Mouse (Mus musculus) gastrocnemius, postnatal 36 days (tissue): ENCODE results near the gene Vdr. TPM values are rescaled to one million over a fixed set of nuclear protein-coding genes. Genes with fewer than 3 reads are reported as not detected.

Experiments
- DNase-seq, 2 experiments: peaks; one replicate each; pipeline ENCODE4 v3.0.0; 2022
- intact Hi-C: fragments of 180-260 bp; cut with DNase I; formaldehyde crosslinking; loops from one replicate; pipeline ENCODE4 v1.15.1; 2025
- total RNA-seq, 2 experiments: library from RNA; stranded (reverse); gene quantifications; 2 replicates each; pipeline ENCODE4 v1.2.3; 2021

Vdr gene
- total RNA-seq, 2 experiments from 2014 or later, result 0.13 to 0.15 TPM

DNA sequence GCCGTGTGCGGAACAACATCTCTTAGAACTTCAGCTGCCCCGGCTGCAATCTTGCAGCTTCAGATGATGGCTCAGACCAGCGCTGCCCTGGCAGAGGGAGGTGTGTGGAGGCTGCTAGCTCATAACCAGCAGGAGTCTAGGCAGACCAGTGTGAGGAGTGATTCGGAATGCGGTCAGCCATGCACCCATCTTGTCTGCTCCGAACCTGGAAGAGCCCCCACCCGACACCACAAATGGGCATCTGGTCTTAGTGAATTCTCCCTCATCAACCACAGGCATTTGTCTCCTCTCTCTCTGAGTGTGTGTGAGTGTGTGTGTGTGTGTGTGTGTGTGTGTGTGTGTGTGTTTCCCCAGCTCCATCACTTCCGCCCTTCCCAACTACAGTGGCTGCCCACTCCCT lies 90.5 kb downstream of the Vdr start:
- no peak for DNase-seq
- intact Hi-C loops, result no loop called here

DNA sequence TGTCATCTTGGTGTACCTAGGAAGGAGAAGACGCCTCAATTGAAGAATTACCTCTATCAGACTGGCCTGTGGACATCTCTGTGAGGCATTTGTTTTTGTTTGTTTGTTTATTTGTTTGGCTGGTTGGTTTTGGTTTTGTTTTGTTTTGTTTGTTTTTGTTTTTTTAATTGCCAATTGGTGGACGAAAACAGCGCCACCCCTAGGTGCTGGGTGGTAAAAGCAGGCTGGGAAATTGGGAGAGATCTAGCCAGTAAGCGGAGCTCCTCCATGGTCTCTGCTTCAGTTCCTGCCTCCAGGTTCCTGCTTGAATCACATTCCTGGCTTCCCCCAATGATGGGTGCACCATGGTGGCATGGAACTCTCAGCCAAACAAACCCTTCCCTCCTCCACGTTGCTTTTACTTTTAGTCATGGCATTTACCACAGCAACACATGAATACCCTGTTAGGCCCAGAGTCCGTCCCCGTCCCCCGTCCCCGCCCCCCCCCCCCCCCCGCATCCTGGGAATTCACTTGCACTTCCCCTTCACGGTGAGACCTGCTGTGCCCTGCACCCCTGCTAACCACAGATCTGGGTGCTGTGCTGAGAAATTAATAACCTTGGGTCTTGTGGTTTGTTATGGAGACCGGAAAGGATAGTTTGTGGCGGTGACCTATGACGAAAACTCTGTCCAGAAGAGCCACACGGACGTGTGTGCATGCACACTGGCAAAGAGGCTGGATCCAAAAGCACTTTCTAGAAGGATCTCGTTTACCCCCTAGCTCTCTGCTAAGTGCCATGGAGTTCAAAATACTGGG lies 94.0 kb downstream of the Vdr start:
- no peak for DNase-seq
- intact Hi-C loops, result no loop called here

DNA sequence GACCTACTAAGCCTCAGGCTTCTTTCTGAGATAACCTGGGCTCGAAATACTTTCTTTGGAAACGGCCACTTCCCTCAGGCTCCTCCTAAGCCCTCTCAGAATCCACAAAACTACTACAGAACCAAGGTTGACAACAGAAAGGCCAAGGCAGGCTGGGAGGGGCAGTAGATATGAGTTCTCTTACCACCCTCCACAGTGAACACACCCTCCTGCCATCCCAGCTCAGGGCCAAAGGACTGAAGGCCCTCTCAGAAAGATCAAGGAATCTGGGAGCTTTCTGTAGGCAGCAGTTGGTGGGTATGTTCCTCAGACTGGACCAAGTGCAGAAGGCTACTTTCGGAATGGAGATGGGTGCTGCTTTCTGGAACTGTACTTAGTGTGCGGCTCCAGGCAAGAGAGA lies 95.2 kb downstream of the Vdr start:
- intact Hi-C loops, result no loop called here
- no peak for DNase-seq

DNA sequence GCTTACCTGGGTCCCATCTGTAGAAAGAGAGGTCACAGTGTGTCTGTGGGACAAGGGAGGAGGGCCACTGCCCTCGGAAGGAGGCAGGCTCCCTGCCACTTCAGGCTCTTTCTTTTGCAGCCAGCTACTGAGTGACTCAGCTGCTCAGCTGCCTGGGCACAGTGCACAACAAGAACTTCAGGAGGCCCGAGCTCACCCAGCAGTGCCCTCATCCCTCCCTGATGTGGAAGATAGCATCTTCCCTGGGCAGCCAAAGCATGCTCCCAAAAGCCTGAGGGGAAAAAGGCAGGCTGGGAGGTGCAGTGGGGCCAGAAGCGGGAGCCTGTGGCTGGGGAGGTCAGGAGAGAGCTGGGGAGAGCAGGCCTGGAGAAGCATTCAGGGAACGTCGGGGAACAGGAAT lies 95.7 kb downstream of the Vdr start:
- intact Hi-C loops, result no loop called here
- no peak for DNase-seq

DNA sequence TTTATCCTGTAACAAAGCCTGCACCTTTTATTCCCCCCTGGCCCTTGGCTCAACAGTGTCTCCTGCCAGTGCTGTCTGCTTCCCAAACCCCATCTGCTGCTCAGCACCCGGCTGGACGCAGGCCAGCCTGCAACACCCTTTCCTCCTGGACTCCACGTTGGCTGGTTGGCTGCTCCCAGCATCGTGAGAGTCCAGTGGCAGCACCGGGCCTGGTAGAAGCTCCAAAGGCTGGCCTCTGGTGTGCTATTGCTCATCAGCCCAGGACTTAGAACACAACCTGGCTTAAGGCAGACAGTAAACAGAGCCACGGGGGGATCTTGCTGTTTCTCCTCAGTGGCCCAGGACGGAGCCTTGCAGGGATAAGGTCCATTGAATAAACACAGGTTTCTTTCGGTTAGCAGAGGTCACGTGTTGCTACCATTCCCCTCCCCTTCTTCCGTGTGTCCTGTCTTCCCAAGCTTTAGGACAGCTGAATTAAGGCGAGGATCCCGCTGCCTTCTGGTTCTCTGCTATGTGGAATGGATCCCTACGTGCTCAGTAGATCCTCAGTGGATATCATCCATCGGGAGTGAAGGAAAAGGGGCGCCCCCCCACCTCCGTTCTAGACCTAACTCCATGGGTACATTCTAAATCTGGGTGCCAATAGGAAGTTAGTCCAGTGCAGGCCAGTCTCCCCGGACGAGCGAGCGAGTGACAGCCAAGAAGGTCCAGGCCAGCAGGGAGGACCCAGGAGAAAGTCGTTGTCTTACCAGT lies 96.8 kb downstream of the Vdr start:
- intact Hi-C loops, result no loop called here
- DNase-seq, result no peak

DNA sequence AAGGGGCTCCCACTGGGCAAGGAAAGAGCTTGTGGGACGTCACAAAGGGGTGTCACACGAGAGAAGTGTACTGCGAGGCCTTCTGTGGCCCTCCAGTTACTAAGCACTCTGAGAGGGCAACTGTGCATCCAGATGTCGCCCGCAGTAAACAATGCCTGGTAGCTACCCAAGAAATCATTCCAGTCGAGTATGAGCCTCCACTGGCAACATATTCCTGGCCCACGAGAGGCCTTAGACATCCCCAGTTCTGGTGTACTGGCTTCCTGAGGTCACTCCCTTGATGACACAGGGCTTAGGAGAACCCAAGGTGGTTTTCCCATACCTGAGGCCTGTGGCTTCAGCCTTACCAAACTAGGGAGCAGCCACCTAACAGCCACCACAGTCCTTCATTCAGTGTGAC lies 97.6 kb downstream of the Vdr start:
- DNase-seq, result no peak
- intact Hi-C loops, result no loop called here

DNA sequence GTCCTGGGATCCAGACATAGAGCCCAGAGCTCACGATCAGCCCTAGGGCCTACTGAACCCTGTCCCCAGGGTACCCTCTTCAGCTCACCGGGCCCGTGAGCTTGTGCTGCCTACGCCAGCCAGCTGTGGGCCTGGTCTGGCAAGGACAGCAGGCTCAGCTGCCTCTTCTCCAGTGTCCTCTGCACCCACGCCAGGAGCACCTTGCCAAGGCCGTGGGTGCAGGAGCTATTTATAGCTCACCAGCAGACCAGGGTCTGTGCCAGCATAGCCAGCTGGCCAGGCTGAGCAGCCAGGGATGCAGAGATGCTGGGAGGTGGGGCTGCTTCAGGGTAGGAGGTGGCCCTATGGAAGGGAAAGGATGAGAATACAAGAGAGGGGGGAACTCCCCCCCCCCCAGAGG lies 98.3 kb downstream of the Vdr start:
- DNase-seq, result peak; percentile 72 to 85
- intact Hi-C loops, result no loop called here

DNA sequence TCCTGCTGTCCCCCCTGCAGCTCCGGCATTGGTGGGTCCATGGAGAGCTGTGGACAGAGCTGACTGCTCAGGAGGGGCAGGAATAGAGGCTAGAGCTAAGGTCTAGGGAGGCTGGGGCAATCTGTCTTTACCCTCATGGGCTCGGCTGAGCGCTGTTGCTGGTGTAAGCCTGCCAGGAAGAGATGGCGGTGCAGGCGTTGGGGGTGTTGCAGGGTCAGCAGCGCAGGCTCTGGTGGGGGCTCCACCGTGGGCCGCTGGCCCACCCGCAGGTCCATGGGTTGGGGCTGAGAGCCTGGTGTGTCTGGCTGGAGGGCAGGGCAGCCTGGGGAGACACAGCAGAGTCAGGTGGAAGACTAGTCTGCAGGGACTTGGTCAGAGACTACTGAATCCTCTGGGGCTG lies 99.1 kb downstream of the Vdr start:
- DNase-seq, result no peak
- intact Hi-C loops, result no loop called here

DNA sequence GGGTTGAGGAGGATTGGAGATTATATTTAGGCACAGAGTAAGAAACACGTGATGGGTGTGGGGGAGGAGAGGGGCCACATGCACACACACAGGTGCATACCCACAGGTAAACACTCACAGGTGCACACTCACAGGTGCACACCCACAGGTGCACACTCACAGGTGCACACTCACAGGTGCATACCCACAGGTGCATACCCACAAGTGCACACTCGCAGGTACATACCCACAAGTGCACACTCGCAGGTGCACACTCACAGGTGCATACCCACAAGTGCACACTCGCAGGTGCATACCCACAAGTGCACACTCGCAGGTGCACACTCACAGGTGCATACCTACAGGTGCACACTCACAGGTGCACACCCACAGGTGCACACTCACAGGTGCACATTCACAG lies 100.0 kb downstream of the Vdr start:
- no peak for DNase-seq
- intact Hi-C loops, result no loop called here

DNA sequence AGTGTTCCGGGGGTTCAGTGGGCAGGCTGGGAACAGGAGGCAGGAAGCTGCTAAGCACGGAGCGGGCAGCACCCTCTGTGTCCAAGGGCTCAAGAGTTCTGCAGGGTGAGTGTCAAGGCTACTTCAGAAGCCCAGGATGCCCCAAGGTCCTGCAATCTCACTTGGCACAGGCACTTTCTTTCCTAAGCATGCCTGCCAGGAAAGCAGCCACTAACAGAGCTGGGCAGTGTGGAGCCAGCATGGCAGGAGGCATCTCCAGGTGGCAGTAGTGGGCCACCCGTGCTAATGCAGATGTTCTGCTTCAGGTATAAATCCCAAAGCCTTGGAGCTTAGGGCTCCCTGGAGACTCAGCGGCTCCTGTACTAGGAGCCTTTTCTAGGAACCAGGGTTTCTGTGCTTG lies 100.5 kb downstream of the Vdr start:
- no peak for DNase-seq
- intact Hi-C loops, result loop anchor here (2.0 kb wide), 1 partner anchor 41 kb away; no protein-coding TSS in a partner anchor

DNA sequence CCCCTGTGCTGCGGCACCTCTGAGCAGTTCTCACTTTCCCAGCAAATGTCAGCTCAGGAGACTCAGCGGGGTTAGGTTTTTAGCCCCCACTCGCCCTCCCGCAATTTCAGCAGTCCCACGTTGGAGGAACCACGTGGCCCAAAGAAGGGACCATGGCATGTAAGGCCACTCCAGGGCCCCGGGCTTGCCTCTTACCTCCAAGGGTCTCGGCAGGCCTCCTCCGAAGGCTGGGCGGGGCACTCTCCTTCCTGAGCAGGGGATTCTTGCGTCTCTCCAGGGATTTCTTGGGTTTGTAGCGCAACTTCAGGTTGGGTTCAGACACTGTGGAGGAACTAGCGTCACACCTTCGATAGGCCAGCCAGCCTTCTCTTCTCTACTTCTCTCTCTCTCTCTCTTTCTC lies 101.2 kb downstream of the Vdr start:
- DNase-seq, result no peak
- intact Hi-C loops, result loop anchor here (2.0 kb wide), 1 partner anchor 42 kb away; no protein-coding TSS in a partner anchor

DNA sequence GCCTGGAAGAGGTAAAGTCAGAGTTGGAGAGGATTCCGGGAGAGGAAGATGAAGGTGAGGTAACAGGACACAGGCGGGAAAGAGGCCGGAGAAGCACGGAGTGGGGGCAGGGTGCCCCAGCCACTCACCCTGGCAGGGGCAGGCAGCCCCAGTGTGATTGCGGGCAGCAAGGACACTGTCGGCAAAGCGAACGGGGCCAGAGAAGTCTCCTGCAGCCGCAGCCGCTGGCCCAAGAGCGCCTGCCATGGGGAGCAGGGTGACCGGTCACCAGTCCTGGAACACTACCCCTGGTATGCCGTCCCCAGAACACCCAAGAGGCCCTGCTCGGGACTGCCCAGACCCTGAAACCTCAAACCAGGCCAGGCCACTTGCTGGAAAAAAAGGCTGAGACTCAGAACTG lies 101.9 kb downstream of the Vdr start:
- intact Hi-C loops, result loop anchor here (2.0 kb wide), 1 partner anchor 42 kb away; no protein-coding TSS in a partner anchor
- no peak for DNase-seq

DNA sequence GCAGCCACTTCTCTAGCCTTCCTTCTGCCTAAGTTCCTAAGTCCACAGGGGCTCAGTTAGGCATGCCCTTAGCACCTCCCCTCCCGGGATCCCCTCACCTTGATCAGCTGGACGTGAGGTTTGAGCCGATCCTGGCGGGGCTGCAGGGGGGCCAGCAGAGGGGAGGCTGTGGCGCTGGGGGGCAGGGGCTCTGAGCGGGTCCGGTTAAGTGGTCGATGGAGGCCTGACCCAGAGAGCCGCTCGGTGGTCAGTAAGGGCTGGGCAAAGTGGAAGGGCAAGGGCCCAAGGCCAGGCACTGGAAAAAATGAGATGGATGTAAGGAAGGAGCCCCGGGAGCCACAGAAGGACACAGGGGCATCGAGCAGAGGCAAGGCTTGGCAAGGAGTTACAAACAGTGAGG lies 102.6 kb downstream of the Vdr start:
- intact Hi-C loops, result loop anchor here (2.0 kb wide), 1 partner anchor 43 kb away; no protein-coding TSS in a partner anchor
- DNase-seq, result no peak

Other genes with a start within 250 kb of the Vdr start
- gene Rpap3, start 204.8 kb downstream of the Vdr start, total RNA-seq, result 10 to 100 TPM in 1 of 2 experiments, 1 to 10 TPM in 1; 9.8 to 12.4 TPM
- under 1 TPM; 0.44 to 0.77 TPM for gene Endou, start 179.3 kb downstream of the Vdr start, total RNA-seq
- 1 to 10 TPM; 5.1 to 7.7 TPM for gene Rapgef3, start 142.7 kb downstream of the Vdr start, total RNA-seq
- 10 to 100 TPM; 44.8 to 46.2 TPM for gene Slc48a1, start 132.1 kb downstream of the Vdr start, total RNA-seq
- gene Hdac7, start 66.1 kb downstream of the Vdr start, total RNA-seq, result 10 to 100 TPM; 10.6 to 11.8 TPM
- gene Tmem106c, start 53.6 kb upstream of the Vdr start, total RNA-seq, result 1 to 10 TPM; 4.5 to 5.2 TPM
- 1 to 10 TPM; 1.9 to 3.5 TPM for gene Col2a1, start 94.1 kb upstream of the Vdr start, total RNA-seq
- 1,000 to 10,000 TPM; 2,575 to 2,874 TPM for gene Pfkm, start 182.0 kb upstream of the Vdr start, total RNA-seq
- 1 to 10 TPM; 6.0 to 8.1 TPM for gene Senp1, start 183.1 kb upstream of the Vdr start, total RNA-seq